Mouse (Mus musculus): ENCODE results near the gene Thap2. TPM values are rescaled to one million over a fixed set of nuclear protein-coding genes. Genes with fewer than 3 reads are reported as not detected.

Thap2 gene
- polyA plus RNA-seq, 1 experiment from 2014 or later: 31.3 TPM

GRCm38 (mm10) chr10:115323295-115323694, 60.9 kb downstream of the Thap2 start:
- no peak overlapping the region for H3K9ac ChIP-seq
- WGBS: 9% methylated on average over 6 of the region's 6 CpGs
- ATAC-seq (ENCODE audit: insufficient number of reproducible peaks, insufficient read depth, low FRiP score, low TSS enrichment, low read depth): no peak
- H3K4me2 ChIP-seq: no peak overlapping the region
- peaks cover 3% of the 10 kb centered on the region; the same call in 1 of the 2 replicates for H3K4me1 ChIP-seq
- no peak overlapping the region for H3K27ac ChIP-seq
- 0 out of 2 replicates have a peak, but pooled peaks cover 5% of the 10 kb centered on the region for H3K27me3 ChIP-seq
- H3K9me3 ChIP-seq: no peaks in the 10 kb centered on the region
- no peaks in the 10 kb centered on the region for H3K36me3 ChIP-seq
- H3K4me3 ChIP-seq: no peak overlapping the region

- no peak overlapping the region for H3K27ac ChIP-seq
Measured at GRCm38 (mm10) chr10:115321317-115322035, 62.8 kb downstream of the Thap2 start.

More at GRCm38 (mm10) chr10:115321317-115322035, 62.8 kb downstream of the Thap2 start:
- ATAC-seq (ENCODE audit: insufficient number of reproducible peaks, insufficient read depth, low FRiP score, low TSS enrichment, low read depth): no peak
- WGBS: 80% methylated on average over 5 of the region's 5 CpGs
- Histone ChIP-seq H3K4me1 (peaks cover 3% of the 10 kb centered on the region), H3K4me2 (no peak overlapping the region), H3K27me3 (0 out of 2 replicates have a peak, but pooled peaks cover 5% of the 10 kb centered on the region), H3K36me3 (no peaks in the 10 kb centered on the region), H3K9me3 (no peaks in the 10 kb centered on the region), H3K4me3 (no peak overlapping the region), H3K9ac (no peak overlapping the region)

Other genes starting within 250 kb of the Thap2 start
- gene Tph2, start 199.4 kb downstream of the Thap2 start, polyA plus RNA-seq (2015; fragmentation: Nextera tagmentation; extraction: Ambion mirVana): 0.15 and 0.17 TPM in 2 replicates
- 49.0 and 57.0 TPM in 2 replicates for gene Tbc1d15, start 133.0 kb downstream of the Thap2 start, polyA plus RNA-seq (2015; fragmentation: Nextera tagmentation; extraction: Ambion mirVana)
- gene Rab21, start 68.8 kb downstream of the Thap2 start, polyA plus RNA-seq (2015; fragmentation: Nextera tagmentation; extraction: Ambion mirVana): 4.3 and 6.0 TPM in 2 replicates
- 25.6 and 27.3 TPM in 2 replicates for gene Tmem19, start 21.9 kb downstream of the Thap2 start, polyA plus RNA-seq (2015; fragmentation: Nextera tagmentation; extraction: Ambion mirVana)
- 23.3 and 23.8 TPM in 2 replicates for gene Zfc3h1, start 516 bp upstream of the Thap2 start, polyA plus RNA-seq (2015; fragmentation: Nextera tagmentation; extraction: Ambion mirVana)
- gene A930009A15Rik, start 185.5 kb upstream of the Thap2 start, polyA plus RNA-seq (2015; fragmentation: Nextera tagmentation; extraction: Ambion mirVana): not detected in 2 replicates
- gene Lgr5, start 203.3 kb upstream of the Thap2 start, polyA plus RNA-seq (2015; fragmentation: Nextera tagmentation; extraction: Ambion mirVana): 16.0 and 16.8 TPM in 2 replicates

All from embryonic facial prominence, embryonic 13.5 days (tissue).